Mouse (Mus musculus) cerebral cortex, adult 2 months (tissue): ENCODE data around the gene Nfic.

Experiments used
- WGBS: fragments of 180-500 bp; shearing (Covaris S2); methylation state at CpG from one replicate; pipeline ENCODE4 v1.1.7; 2018; 5-methylcytosine and 5-hydroxymethylcytosine counted together

Gene Nfic

DNA sequence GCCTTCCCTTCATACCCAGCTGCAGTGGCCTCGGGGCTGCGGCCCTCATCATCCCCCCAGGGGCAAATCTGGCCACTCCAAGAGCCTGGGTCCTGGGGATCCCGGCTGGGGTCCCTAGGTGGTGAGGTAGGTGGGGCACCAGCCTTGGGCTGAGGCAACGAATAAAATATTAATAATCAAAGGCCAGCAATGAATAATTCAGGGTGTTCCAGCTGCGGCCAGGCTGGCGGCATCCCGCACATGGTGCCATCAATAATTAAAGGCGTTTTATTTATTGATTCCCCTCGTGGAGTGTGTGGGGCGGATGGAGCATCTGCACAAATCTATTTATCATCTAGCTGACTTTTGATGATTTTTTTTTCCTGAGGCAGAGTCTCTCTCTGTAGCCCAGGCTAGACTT lies 51.9 kb downstream of the Nfic start:
- WGBS = 76% methylated on average over 10 of the region's 10 CpGs

DNA sequence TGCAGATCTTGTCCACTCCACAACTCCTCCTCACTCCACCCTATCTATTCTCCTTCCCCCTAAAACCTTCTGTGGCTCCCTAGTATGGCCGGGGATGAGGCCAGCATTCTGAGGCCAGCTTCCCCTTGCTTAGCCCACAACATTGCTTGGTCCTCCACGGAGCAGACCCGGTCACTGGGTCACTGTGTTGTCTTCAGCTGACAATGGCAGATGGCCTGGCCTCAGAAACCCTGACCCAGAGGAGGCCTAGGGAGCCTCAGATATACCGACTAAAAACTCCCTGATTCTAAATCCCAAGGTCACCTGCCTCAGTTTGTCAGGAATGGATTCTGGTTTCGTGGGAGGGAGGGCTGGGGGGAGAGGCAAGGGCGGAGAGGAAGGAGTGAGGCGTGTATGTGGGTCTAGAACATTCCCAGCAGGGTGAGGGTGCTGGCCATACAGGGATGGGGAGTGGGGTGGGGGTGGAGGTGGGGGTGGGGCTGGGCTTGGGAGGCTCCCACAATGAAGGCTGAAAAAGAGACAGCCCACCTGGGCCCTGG lies 53.1 kb downstream of the Nfic start:
- 23% methylated on average over 7 of the region's 7 CpGs for WGBS

DNA sequence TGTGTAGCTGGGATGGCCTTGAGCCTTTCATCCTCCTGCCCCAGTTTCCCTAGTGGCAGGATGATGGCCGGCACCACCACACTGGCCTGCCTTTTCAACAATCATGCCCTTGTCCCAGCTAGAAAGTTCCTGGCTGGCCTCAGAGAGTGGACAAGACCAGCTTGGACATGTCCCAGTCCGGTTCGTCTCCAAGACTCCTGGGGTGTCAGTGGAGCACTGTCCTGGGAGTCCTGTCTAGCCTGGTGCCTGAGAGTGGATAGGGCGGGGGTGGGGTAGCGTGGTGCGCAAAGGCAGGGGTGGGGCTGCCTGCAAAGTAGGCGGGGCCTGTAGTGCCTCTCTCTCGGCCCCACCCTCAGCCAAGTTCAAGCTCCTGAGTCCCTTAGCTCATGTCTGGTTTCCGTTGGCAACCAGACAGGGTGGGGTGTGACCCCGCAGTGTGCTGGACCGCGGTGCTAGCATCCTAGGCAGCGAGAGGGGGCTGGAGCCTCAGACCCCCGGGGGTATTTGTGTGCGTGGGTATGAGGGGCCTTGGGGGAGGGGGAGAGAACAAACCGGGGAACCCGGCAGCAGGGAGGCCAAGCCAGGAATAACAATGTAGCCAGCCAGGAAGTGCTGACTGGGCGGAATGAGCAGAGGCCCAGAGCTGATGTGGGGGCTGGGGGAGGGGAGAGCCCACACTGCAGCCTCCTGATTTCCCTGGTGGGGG lies 53.8 kb downstream of the Nfic start:
- WGBS = 12% methylated on average over 18 of the region's 18 CpGs

DNA sequence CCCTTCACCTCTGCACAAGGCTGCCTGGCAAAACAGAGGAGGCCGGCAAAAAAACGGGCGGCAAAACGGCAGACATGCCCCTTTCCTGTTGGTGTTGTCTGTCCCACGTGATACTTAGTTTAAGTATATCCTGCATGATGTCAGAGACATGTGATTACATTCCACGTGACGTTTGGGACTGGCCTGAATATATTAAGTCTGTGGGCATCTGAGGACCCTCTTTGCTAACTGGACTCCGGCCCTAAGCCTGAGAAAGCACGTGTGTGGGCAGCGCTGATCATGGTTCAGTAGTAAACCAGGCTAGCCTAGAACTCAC lies 54.3 kb downstream of the Nfic start:
- WGBS = 29% methylated on average over 10 of the region's 10 CpGs

DNA sequence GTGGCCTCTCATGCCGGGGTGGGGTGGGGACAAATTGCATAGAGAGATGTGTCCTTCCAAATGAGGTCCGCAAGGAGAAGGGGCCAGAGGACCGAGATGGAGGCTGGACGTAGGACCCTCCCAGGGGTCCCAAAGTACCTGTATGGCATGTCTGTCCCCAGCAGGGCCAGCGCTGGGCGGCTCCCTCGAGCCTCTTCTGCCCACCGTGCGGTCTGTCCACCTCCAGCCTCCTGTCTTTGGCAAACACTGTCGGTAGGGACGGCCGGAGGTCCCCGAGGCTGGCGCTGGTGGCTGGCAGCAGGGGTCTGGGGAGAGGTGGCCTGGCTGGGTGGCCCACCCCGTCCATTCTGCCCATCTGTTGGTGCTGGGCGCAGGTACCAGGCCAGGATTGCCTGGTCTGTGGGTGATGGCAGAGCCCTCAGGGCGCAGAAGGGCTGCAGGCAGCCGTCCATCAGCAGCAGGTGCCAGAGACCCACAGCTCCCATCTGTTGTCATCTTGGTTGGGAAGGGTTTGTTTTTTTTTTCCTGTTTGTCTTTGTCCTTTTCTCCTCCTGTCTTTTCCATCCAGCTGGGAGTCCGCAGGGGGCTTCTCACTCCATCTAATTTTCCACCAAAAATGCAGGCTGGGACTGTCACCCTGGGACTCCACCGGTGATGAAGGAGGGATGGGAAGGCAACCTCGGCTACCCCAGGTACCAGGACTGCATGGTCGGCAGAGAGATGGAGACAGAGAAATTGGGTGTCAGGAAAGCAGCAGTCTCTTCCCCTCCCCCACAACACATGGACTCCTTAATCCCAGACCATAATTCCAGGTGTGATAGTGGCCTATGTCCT lies 54.8 kb downstream of the Nfic start:
- 56% methylated on average over 22 of the region's 22 CpGs for WGBS

DNA sequence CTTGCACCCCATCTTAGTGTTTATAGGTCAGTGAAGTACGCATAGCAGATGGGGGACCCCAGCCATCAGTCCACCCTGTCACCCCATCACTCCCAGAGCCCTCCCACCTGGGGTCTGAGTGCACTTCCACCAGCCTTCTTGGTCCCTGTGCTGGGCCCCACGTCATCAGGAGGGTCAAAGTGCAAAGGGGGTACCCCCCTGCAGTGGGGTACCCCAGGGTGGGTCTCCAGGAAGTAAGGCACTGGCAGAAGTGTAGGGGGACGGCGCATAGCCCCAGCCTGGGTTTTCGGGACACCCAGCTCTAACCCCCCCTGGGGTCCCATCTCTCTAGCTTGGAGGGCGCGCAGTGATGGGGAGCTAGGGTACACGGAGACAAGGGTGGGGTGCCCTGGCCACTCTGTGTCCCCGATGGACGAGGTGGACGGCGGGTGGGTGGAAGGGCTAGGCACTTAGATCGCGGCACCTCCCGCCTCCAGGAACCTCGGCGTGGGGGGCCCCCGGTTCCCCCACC lies 55.6 kb downstream of the Nfic start:
- WGBS = 82% methylated on average over 18 of the region's 18 CpGs

DNA sequence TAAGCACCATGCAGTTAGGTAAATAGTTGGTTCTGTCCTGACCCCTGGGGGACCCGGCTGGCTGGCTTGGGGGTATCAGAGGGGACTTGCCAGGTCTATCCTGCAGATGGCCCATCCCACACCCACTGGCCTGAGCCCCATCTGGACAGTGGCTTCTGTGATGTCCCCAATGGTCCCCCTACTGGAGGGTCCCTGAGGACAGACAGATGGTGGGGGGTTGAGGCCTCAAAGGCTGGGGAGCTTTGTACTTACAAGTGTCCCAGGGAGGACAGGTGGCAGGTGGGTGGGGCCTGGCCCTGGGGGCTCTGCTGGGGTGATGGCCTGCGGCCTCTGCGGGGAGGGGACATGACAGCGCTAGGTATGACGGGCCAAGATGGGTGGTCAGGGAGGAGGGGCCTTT lies 56.1 kb downstream of the Nfic start:
- 84% methylated on average over 5 of the region's 5 CpGs for WGBS

DNA sequence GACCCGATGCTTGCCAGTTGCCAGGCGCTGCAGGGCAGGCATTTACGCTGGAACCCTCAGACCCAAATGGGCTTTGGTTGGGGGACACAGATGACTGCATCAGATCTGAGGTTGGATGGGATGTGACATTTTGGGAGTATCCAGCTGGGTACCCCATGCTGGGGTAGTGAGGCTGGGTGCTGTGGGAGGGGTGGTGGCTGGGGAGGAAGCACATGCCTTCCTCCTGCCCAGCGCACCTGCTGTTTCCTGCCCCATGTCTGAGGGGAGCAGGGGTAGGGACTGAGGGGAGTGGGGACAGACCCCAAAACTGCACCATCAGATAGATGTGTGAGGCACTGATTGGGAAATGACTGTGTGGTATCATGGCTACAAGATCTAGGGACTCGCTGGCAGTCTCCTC lies 58.7 kb downstream of the Nfic start:
- 72% methylated on average over 5 of the region's 5 CpGs for WGBS

DNA sequence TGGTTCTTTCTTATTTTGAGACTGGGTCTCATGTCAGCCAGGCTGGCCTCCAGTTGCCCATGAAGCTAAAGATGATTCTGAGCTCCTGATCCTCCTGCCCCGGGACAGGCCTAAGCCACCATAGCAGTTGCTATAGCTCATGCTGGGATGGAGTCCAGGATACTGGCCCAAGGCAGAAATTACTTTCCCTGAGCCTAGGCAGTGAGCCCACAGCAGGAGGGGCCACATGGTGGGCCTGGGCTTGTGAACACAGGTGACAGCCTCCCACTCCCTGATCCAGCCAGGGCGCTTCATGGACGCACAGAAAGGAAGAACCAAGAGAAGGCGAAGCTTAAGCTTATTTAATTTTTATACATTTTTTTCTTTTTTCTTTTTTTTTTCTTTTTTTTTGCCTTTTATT lies 59.6 kb downstream of the Nfic start:
- WGBS = 70% methylated on average over 4 of the region's 4 CpGs

DNA sequence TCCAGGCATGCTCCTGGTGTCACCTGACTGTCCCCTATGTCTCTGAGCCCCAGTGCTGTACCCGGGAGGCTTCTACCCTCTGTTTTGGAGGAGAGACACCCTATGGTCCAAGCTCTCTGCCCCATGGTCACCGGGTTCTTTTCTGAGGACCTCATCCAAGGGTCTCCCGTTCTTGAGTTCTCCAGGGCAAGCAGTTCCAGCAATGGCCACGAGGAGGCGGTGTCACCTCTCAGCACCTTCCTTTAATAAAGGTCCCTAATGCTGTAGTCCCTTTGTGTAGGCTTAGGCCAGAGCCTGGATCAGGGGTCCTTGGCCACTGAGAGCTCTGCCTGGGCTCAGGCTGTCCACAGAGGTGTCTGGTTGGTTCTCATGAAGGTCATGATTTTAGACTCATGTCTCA lies 60.3 kb downstream of the Nfic start:
- WGBS = 19% methylated on average over 5 of the region's 5 CpGs

DNA sequence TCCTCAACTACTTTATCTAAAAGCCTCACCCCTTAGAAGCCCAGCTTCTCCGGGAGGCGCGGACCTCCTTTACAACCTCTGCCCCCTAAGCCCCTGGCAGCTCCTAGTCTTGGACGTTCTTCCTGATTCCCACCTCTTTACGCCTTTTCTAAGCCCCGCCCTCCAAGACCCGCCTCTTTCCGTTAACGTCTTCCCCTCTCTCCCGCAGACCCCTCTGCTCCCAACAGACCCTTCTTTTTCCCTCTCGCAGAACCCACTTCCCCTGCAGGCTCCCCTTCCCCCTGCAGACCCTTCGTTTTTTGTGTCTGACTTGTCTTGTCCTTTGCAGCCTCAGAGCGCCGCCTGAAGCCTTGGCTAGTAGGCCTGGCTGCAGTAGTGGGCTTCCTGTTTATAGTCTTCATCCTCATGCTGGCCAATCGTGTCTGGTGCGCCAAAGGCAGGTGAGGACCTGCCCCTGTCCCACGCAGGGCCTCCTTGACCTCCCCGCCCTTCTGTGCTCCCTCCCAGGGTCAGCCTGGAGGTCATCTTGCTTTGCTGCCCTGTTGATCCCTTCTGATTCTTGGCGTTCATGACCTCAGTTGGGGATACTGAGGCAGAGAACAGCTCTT lies 61.9 kb downstream of the Nfic start:
- WGBS = 17% methylated on average over 19 of the region's 19 CpGs

DNA sequence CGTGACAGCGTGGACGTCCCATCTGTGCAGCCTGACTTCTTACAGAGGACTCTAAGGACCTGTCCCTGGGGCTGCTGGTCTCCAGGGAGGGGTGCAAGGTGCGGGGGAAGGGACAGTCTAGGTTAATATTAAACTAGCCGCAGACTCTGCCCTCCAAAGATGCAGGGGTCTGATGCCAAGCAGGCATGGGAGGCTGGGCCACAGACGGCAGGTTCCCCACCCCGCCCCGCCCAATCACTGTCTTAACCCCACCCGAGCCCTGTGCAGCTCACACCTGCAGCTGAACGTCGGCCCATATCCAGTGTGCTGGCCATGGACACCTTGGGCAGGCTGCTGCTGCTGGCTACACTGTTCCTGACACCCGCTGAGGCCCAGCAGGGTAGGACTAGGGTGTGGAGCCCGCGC lies 62.7 kb downstream of the Nfic start, which contains the start of gene Smim24:
Gene Smim24 (plus strand): TSS at position 271 of the 405 bp plus-strand sequence.
- 67% methylated on average over 14 of the region's 14 CpGs for WGBS

DNA sequence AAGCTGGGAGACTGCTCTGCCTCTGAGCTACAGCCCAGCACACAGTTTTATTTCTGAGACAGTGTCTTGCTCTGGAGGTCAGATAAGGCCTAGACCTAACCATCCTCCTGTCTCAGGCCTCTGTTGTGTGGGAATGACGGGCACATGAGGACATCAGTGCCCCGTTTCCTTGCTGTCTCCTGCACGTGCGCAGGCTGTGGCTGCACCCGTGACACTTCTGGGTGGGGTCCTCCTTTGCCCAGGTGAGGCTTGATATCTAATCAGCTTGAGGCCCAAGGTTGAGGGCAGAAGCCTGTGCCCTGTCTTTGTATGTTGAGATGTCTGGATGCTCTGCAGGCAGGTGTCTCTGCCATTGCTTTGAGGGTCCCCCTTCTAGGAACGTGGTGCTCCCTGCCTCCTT lies 63.2 kb downstream of the Nfic start:
- WGBS = 87% methylated on average over 6 of the region's 6 CpGs

DNA sequence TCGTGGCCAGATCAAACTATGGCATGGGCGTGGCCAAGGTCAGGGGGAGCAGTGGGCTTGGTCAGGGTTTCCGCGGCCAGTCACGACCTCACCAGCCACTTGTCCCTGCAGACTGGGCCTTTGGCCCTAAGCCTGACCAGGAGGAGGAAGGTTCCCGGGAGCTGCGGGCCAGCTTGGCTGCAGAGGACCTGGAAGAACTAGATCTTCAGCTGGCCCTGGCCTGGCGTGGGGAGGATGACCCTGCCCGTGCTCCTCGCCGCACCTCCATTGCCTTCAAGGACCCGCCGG lies 64.8 kb downstream of the Nfic start:
- 92% methylated on average over 13 of the region's 13 CpGs for WGBS

DNA sequence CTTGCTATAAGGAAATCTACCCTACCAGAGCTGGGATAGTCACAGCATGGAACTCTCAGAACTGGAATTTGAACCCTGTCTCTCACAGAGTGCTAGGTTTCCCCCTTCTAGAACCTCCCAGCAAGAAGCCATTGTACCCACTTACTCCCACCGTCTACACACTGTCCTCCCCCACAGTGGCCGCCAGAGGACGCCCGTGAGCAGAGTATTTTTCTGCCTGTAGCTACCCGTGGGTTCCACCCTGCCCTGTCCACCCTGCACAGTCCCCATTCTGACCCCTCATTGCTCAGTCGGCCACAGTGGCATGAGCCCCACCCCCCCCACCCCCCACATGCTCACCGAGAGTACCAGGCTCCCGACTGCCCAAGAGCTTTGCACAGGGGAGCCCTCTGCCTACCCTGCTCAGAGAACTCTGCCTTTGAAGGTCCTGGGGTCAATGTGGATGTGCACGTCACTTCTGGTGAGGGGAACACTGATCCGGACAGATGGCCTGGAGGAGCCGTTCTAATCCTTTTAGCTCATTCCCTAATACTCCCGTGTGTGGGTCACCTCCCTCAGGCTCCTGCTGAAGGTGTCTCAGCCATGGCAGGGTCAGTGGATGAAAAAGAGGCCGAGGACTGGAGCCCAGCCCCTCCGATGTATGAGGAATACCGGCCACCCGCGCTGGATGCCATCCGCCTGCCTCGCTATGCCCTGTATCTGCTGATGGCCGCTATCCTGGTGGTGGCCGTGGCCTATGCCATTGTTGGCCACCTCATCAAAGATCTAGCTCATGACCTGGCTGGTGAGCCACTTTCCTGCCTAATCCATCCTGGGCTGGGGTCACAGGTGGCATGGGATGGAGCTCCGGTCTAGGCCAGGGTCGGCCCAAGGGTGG lies 65.4 kb downstream of the Nfic start:
- WGBS = 59% methylated on average over 23 of the region's 23 CpGs

DNA sequence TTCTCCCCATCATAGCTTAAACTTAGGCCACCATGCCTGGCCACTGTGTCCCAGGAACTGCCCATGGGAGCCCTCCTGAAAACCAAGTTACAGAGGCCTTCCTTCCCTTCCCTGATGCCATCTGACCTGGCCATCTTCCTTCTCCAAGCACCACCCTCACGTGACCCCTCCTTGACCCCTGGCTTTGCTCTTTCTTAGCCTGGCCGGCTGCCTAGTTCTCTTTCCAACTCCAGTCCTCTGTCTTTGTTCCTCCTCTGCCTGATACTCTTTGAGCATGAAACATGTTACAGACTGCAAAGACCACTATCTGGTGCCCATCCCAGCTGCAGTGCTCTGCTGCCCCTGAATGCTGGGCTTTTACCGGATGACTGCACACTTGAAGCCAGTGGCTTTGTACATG lies 66.1 kb downstream of the Nfic start:
- 53% methylated on average over 3 of the region's 3 CpGs for WGBS

DNA sequence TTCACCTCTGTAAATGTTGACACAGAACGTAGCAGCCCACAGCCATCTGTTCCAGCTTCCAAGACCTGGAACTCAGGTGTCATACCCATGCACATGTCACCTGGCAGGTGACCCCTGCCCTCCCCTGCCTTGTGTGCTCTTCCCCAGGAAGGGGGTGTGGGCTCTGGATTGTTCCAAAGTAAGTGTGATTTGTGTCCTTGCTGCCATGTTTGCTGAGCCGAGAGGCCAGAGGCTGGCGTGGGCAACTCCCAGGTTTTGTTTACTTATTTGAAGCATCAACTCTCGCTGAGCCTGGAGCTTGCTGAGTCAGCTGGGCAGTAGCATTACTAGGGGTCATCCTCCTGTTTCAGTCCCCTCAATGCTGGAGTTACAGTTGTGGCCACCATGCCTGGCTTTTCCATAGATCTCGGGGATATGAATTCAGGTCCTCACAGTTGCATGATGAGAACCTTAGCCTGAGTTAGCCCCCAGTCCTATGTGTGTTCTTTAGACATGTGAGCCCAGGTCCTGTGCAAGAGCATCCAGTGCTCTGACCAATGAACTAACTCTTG lies 66.9 kb downstream of the Nfic start, which contains the start of gene Gm48552:
Gene Gm48552 (plus strand): TSS at position 501 of the 551 bp plus-strand sequence.
- 72% methylated on average over 5 of the region's 5 CpGs for WGBS

DNA sequence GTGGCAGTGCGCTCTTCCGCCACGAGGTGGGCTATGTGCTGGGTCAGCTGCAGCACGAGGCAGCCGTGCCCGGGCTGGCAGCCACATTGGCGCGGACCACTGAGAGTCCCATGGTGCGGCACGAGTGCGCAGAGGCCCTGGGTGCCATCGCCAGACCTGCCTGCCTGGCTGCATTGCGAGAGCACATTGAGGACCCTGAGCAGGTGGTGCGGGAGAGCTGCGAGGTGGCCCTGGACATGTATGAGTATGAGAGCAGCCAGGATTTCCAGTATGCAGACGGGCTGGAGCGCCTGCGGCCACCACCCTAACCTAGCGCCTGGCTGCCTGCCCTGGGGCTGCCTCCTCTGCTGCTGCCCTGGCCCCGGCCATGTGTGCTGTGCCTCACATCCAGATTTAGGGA lies 67.7 kb downstream of the Nfic start:
- WGBS = 89% methylated on average over 20 of the region's 20 CpGs

DNA sequence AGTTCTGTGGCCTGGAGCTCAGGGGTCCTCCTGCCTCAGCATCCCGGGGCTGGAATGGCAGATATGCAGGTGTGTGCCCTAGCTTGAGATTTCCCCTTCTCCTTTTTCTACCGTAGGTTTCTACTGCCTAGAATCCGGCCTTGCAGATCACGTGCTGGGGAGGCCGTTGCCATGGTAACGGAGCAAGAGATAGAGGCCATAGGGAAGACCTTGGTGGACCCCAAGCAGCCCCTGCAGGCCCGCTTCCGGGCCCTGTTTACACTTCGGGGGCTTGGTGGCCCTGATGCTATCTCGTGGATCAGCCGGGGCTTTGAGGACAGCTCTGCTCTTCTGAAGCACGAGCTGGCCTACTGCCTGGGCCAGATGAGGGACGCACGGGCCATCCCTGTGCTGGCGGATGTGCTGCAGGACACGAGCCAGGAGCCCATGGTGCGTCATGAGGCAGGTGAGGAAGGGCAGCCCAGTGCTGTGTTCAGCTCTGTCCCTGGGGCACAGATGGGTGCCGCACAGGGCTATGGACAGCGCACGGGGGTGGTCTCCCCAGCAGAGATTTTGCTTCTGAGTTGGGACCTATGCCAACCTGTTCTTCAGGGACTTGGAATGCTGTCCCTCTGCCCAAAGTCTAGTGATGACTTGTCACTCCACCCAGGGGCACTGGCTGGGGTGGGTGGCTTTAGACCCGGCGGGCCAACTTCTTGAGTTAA lies 69.7 kb downstream of the Nfic start:
- whole genome bisulfite sequencing = 73% methylated on average over 22 of the region's 22 CpGs

DNA sequence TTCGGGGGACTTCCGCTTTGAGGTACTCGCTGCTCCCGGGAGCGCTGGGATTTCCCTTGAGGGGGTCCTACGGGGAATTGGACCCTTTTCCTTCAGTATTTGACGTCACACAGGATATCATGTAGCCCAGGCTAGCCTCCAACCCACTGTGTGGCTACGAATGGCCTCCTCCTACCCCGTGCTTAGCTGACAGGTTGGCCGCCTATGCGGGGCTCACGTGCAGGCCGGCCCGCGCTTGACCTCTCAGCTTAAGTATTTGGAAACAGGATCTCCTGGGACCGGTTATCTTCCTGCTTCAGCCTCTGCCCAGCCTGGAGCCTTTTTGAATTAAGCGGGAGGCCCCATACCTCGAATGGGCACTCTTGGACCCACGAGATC lies 70.8 kb downstream of the Nfic start:
- under 1% methylated on average over 19 of the region's 19 CpGs for WGBS
